Mouse (Mus musculus) layer of hippocampus, adult 6 months (tissue): ENCODE measurements around the gene Vps18. TPM values are rescaled to one million over a fixed set of nuclear protein-coding genes. Genes with fewer than 3 reads are reported as not detected.

ENCODE experiments used
- long read RNA-seq, 2 experiments: library from polyadenylated mRNA; unstranded; transcript quantifications; one replicate each; pipeline ENCODE4 v2.0.0; 2019 to 2020
- polyA plus RNA-seq: library from polyadenylated mRNA; unstranded; fragments of <200 nt; fragmentation: Nextera tagmentation; gene quantifications from 2 replicates; pipeline ENCODE4 v1.2.3, GENCODE M21; 2021

Vps18 gene
- 14.4 and 14.7 TPM in 2 replicates for polyA plus RNA-seq
- long read RNA-seq, experiment 1, full-length matches to known transcripts, result 17 of 36 reads
- long read RNA-seq, experiment 1, partial matches to known transcripts, result 18 of 36 reads
- long read RNA-seq, experiment 1, other reads (novel, unspliced or antisense), result 1 of 36 reads
- long read RNA-seq, experiment 2, full-length matches to known transcripts, result 176 of 213 reads
- long read RNA-seq, experiment 2, partial matches to known transcripts, result 33 of 213 reads
- long read RNA-seq, experiment 2, other reads (novel, unspliced or antisense), result 4 of 213 reads

GRCm38 (mm10) chr2:119288270-119288882 lies at the start of gene Vps18:
Gene Vps18, plus strand, starts transcription at chr2:119288740.

GRCm38 (mm10) chr2:119270643-119271331 lies 17.8 kb upstream of the Vps18 start, which contains the start of gene Rhov:
Gene Rhov, minus strand, starts transcription at chr2:119271272.

GRCm38 (mm10) chr2:119325568-119326143 lies 37.1 kb downstream of the Vps18 start, which contains the start of gene Dll4:
Gene Dll4, plus strand, starts transcription at chr2:119325784.

Other genes starting within 250 kb of the Vps18 start
- gene Knl1, start 241.6 kb upstream of the Vps18 start, polyA plus RNA-seq, result 0.04 and 0.14 TPM in 2 replicates
- gene Rad51, start 175.9 kb upstream of the Vps18 start, polyA plus RNA-seq, result 0.28 and 0.62 TPM in 2 replicates
- gene Rmdn3, start 131.7 kb upstream of the Vps18 start, polyA plus RNA-seq, result 41.6 and 42.2 TPM in 2 replicates
- gene Gchfr, start 121.0 kb upstream of the Vps18 start, polyA plus RNA-seq, result 3.5 and 4.3 TPM in 2 replicates
- 0.06 TPM in 1 of 2 replicates, not detected in the other for gene Gm14137, start 114.2 kb upstream of the Vps18 start, polyA plus RNA-seq
- gene Zfyve19, start 80.1 kb upstream of the Vps18 start, polyA plus RNA-seq, result 30.9 and 32.3 TPM in 2 replicates
- gene Dnajc17, start 79.9 kb upstream of the Vps18 start, polyA plus RNA-seq, result 18.3 and 19.4 TPM in 2 replicates
- not detected in 2 replicates for gene Ppp1r14d, start 58.8 kb upstream of the Vps18 start, polyA plus RNA-seq
- gene Spint1, start 51.4 kb upstream of the Vps18 start, polyA plus RNA-seq, result 2.0 and 2.8 TPM in 2 replicates
- 9.0 and 10.5 TPM in 2 replicates for gene Rhov, start 17.5 kb upstream of the Vps18 start, polyA plus RNA-seq
- 0.70 and 0.78 TPM in 2 replicates for gene Dll4, start 37.0 kb downstream of the Vps18 start, polyA plus RNA-seq
- 13.7 and 14.0 TPM in 2 replicates for gene Chac1, start 62.5 kb downstream of the Vps18 start, polyA plus RNA-seq
- 1.5 and 1.8 TPM in 2 replicates for gene Ino80, start 188.9 kb downstream of the Vps18 start, polyA plus RNA-seq